Mouse (Mus musculus) skeletal muscle tissue, adult 2 months (tissue): ENCODE measurements at regions not wholly inside any gene's neighbourhood (a gene's known extent, or its start where the extent isn't known, plus 50 kb on each side); places are given as distances from the start of the nearest gene placed in this dataset.
"Not testable (repeated sequence)": the region's sequence is repeated elsewhere in the genome, so short reads cannot be mapped to it uniquely, and the experiment has no call there.

Source experiments
- DNase-seq: peaks from one replicate; pipeline ENCODE4 v3.0.0-alpha.2; 2012; ENCODE audit warnings: low read depth, low spot score

GRCm38 (mm10) chr19:3158149-3158548 lies 124.6 kb upstream of the Mrpl21 start:
- not testable (repeated sequence) for DNase-seq

- no peak for DNase-seq
Observed at GRCm38 (mm10) chr19:3159346-3159745, 123.4 kb upstream of the Mrpl21 start.

- DNase-seq, result no peak
Observed at GRCm38 (mm10) chr19:3167683-3168082, 115.0 kb upstream of the Mrpl21 start.

GRCm38 (mm10) chr19:3182625-3183024 lies 100.1 kb upstream of the Mrpl21 start:
- no peak for DNase-seq

GRCm38 (mm10) chr19:3192644-3193043 lies 90.1 kb upstream of the Mrpl21 start:
- no peak for DNase-seq

- DNase-seq, result not testable (repeated sequence)
Observed at GRCm38 (mm10) chr19:3204504-3204903, 78.2 kb upstream of the Mrpl21 start.

- not testable (repeated sequence) for DNase-seq
Observed at GRCm38 (mm10) chr19:3205406-3205805, 77.3 kb upstream of the Mrpl21 start.

GRCm38 (mm10) chr19:3208283-3208682 lies 74.4 kb upstream of the Mrpl21 start:
- peak; percentile 8 for DNase-seq
